In genomic region chr17:30178402-30178801, GRCm38 (mm10) we compare ENCODE assay signal across 17 mouse cellular contexts.
DNase-seq lines count a peak whose midpoint lies in the region; ATAC-seq and TF ChIP-seq lines count a peak whose summit lies in the region.
"Had no signal": no experiment of that assay in that cellular context is flagged by ENCODE, and none has a peak within 500 bp of the region (broad histone marks: within the 10 kb centered on the region; RNA-seq: fewer than 3 reads in every experiment).

No protein-coding gene starts in this region.

- no peak overlapping the region for H3K4me2 ChIP-seq in heart, embryonic 13.5 days
- H3K4me2 ChIP-seq in midbrain, postnatal 0 days (ENCODE audit: low read depth, low read length, poor library complexity, severe bottlenecking), result no peak overlapping the region
- H3K4me2 ChIP-seq in midbrain, embryonic 11.5 days, result no peak overlapping the region
- H3K4me2 ChIP-seq: forebrain, embryonic 15.5 days; limb, embryonic 13.5 days; midbrain, embryonic 12.5 days had no signal

- ATAC-seq in heart, embryonic 13.5 days (ENCODE audit: extremely low read depth, insufficient number of reproducible peaks, low FRiP score, low TSS enrichment), result no peak
- ATAC-seq in midbrain, postnatal 0 days (ENCODE audit: low FRiP score), result no peak
- no peak for ATAC-seq in midbrain, embryonic 11.5 days (ENCODE audit: low FRiP score)
- ATAC-seq: forebrain, embryonic 15.5 days had no signal

- no peak overlapping the region for H3K4me3 ChIP-seq in heart, embryonic 13.5 days
- H3K4me3 ChIP-seq in heart, embryonic 10.5 days, result no peak overlapping the region
- H3K4me3 ChIP-seq in midbrain, postnatal 0 days (ENCODE audit: low read depth, low read length), result no peak overlapping the region
- H3K4me3 ChIP-seq in midbrain, embryonic 11.5 days (ENCODE audit: low read depth, low read length), result no peak overlapping the region
- H3K4me3 ChIP-seq: forebrain, embryonic 15.5 days; limb, embryonic 13.5 days; midbrain, embryonic 12.5 days had no signal

- no peak for DNase-seq in heart, embryonic 10.5 days (ENCODE audit: low spot score)
- peak; percentile 41 for DNase-seq in midbrain, postnatal 0 days (ENCODE audit: low spot score)
- DNase-seq in midbrain, embryonic 11.5 days (ENCODE audit: low spot score, missing footprints), result no peak
- peak; percentile 59 to 66 for DNase-seq in cerebellum, postnatal 36 days
- DNase-seq in retina, embryonic 14.5 days (ENCODE audit: low spot score), result no peak
- no peak for DNase-seq in ovary, postnatal 10 days (ENCODE audit: low spot score)
- no peak for DNase-seq in adrenal gland, postnatal 4 days (ENCODE audit: low spot score in 2 of 2)
- DNase-seq: B cell, adult 2 months; heart, adult 18-20 months; heart, postnatal 10 days; lung, postnatal 4 days; right cerebral cortex, postnatal 25 days; thymus, postnatal 36 days had no signal

- H3K9me3 ChIP-seq in heart, embryonic 13.5 days, result no peaks in the 10 kb centered on the region
- H3K9me3 ChIP-seq in heart, embryonic 10.5 days, result no peaks in the 10 kb centered on the region
- H3K9me3 ChIP-seq in midbrain, postnatal 0 days (ENCODE audit: low read length), result no peaks in the 10 kb centered on the region
- H3K9me3 ChIP-seq in midbrain, embryonic 11.5 days (ENCODE audit: control insufficient read depth, low read length), result no peaks in the 10 kb centered on the region
- H3K9me3 ChIP-seq: forebrain, embryonic 15.5 days; limb, embryonic 13.5 days; midbrain, embryonic 12.5 days had no signal

- H3K27ac ChIP-seq in heart, embryonic 13.5 days (replicated peaks), result peak overlapping the region; percentile 20; the same call in 1 of the 2 replicates
- no peak overlapping the region for H3K27ac ChIP-seq in heart, embryonic 10.5 days
- H3K27ac ChIP-seq in midbrain, postnatal 0 days (ENCODE audit: low read depth, low read length), result no peak overlapping the region
- no peak overlapping the region for H3K27ac ChIP-seq in midbrain, embryonic 11.5 days (ENCODE audit: low read depth, low read length)
- H3K27ac ChIP-seq: forebrain, embryonic 15.5 days; limb, embryonic 13.5 days; midbrain, embryonic 12.5 days had no signal

- H3K4me1 ChIP-seq in heart, embryonic 13.5 days, result peaks cover 26% of the 10 kb centered on the region
- peaks cover 17% of the 10 kb centered on the region; the same call in 1 of the 2 replicates for H3K4me1 ChIP-seq in heart, embryonic 10.5 days
- no peaks in the 10 kb centered on the region for H3K4me1 ChIP-seq in midbrain, postnatal 0 days (ENCODE audit: insufficient read depth, low read length)
- H3K4me1 ChIP-seq in midbrain, embryonic 11.5 days (ENCODE audit: control insufficient read depth, insufficient read depth, low read length), result no peaks in the 10 kb centered on the region
- H3K4me1 ChIP-seq: limb, embryonic 13.5 days; midbrain, embryonic 12.5 days had no signal

- TF ChIP-seq CTCF in midbrain, postnatal 0 days (IDR thresholded peaks at IDR 0.05), result no peak

- H3K36me3 ChIP-seq in heart, embryonic 13.5 days, result peaks cover 12% of the 10 kb centered on the region; the same call in 1 of the 2 replicates
- peaks cover 8% of the 10 kb centered on the region; the same call in 1 of the 2 replicates for H3K36me3 ChIP-seq in heart, embryonic 10.5 days
- H3K36me3 ChIP-seq in midbrain, postnatal 0 days (ENCODE audit: insufficient read depth, low read length), result no peaks in the 10 kb centered on the region; the same call in 1 of the 2 replicates
- H3K36me3 ChIP-seq in midbrain, embryonic 11.5 days (ENCODE audit: control insufficient read depth, insufficient read depth, low read length), result peaks cover 6% of the 10 kb centered on the region; the same call in 1 of the 2 replicates
- H3K36me3 ChIP-seq: forebrain, embryonic 15.5 days had no signal

- no peak overlapping the region for H3K9ac ChIP-seq in heart, embryonic 13.5 days
- no peak overlapping the region for H3K9ac ChIP-seq in midbrain, postnatal 0 days (replicated peaks; ENCODE audit: low read length, poor library complexity, severe bottlenecking)
- no peak overlapping the region for H3K9ac ChIP-seq in midbrain, embryonic 11.5 days (ENCODE audit: low read length)
- H3K9ac ChIP-seq: forebrain, embryonic 15.5 days; limb, embryonic 13.5 days; midbrain, embryonic 12.5 days had no signal

- WGBS in heart, embryonic 13.5 days, result 79% methylated on average over 1 of the region's 1 CpGs
- WGBS in heart, embryonic 10.5 days, result 92% methylated on average over 1 of the region's 1 CpGs
- WGBS in midbrain, postnatal 0 days, result 84% methylated on average over 1 of the region's 1 CpGs
- WGBS in midbrain, embryonic 11.5 days, result 91% methylated on average over 1 of the region's 1 CpGs

- no peaks in the 10 kb centered on the region for H3K27me3 ChIP-seq in heart, embryonic 13.5 days (replicated peaks)
- H3K27me3 ChIP-seq in heart, embryonic 10.5 days (ENCODE audit: insufficient read depth, poor library complexity, severe bottlenecking), result no peaks in the 10 kb centered on the region
- H3K27me3 ChIP-seq in midbrain, postnatal 0 days (ENCODE audit: insufficient read depth, low read length), result no peaks in the 10 kb centered on the region
- no peaks in the 10 kb centered on the region for H3K27me3 ChIP-seq in midbrain, embryonic 11.5 days (ENCODE audit: control insufficient read depth, insufficient read depth, low read length)
- H3K27me3 ChIP-seq: forebrain, embryonic 15.5 days; limb, embryonic 13.5 days; midbrain, embryonic 12.5 days had no signal

Comparison
In these comparisons a context has a peak if more than half of its experiments do, and no peak if none do; other contexts are left out.
1. DNase-seq: peak in midbrain, postnatal 0 days (single experiment) and cerebellum, postnatal 36 days (2 of 2); none in heart, embryonic 10.5 days (single experiment), midbrain, embryonic 11.5 days (single experiment), retina, embryonic 14.5 days (single experiment), ovary, postnatal 10 days (single experiment) and adrenal gland, postnatal 4 days (0 of 2).